Mouse (Mus musculus): Measurements from ENCODE around the gene Zfp14.

Zfp14 gene

GRCm38 (mm10) chr7:30050882-30051548, at the start of gene Zfp14:
Gene Zfp14, minus strand, starts transcription at chr7:30051380.
- peak; percentile 91 to 93 for DNase-seq

GRCm38 (mm10) chr7:30099297-30099696, 48.1 kb upstream of the Zfp14 start:
- no peak for DNase-seq

- DNase-seq: no peak
Measured at GRCm38 (mm10) chr7:30095551-30096125, 44.5 kb upstream of the Zfp14 start.

GRCm38 (mm10) chr7:30094646-30095429, 43.7 kb upstream of the Zfp14 start, which contains the start of gene Zfp260:
Gene Zfp260, plus strand, starts transcription at chr7:30094777.
- DNase-seq: peak; percentile 91 to 92

- DNase-seq: no peak
Measured at GRCm38 (mm10) chr7:30093918-30094415, 42.8 kb upstream of the Zfp14 start.

- DNase-seq: no peak
Measured at GRCm38 (mm10) chr7:30092666-30093065, 41.5 kb upstream of the Zfp14 start.

GRCm38 (mm10) chr7:30090970-30091585, 39.9 kb upstream of the Zfp14 start:
- no peak for DNase-seq

- peak; percentile 98 for DNase-seq
Measured at GRCm38 (mm10) chr7:30090092-30090969, 39.2 kb upstream of the Zfp14 start, which contains the start of the genes Gm26920 and Zfp566. Gene Gm26920, minus strand, starts transcription at chr7:30090410. Gene Zfp566, minus strand, starts transcription at chr7:30090527.

- DNase-seq: no peak
Measured at GRCm38 (mm10) chr7:30089405-30089804, 38.2 kb upstream of the Zfp14 start.

- DNase-seq: no peak
Measured at GRCm38 (mm10) chr7:30086524-30086923, 35.3 kb upstream of the Zfp14 start.

- peak; percentile 79 to 83 for DNase-seq
Measured at GRCm38 (mm10) chr7:30072146-30073028, 21.2 kb upstream of the Zfp14 start, which contains the start of gene Zfp82. Gene Zfp82, minus strand, starts transcription at chr7:30072900.

GRCm38 (mm10) chr7:30064622-30065021, 13.4 kb upstream of the Zfp14 start:
- DNase-seq: no peak

GRCm38 (mm10) chr7:30062478-30062877, 11.3 kb upstream of the Zfp14 start:
- DNase-seq: no peak

- DNase-seq: no peak
Measured at GRCm38 (mm10) chr7:30060341-30060740, 9.2 kb upstream of the Zfp14 start.

GRCm38 (mm10) chr7:30053591-30053990, 2.4 kb upstream of the Zfp14 start:
- no peak for DNase-seq

- no peak for DNase-seq
Measured at GRCm38 (mm10) chr7:30048126-30048525, 3.1 kb downstream of the Zfp14 start.

GRCm38 (mm10) chr7:30044354-30044753, 6.8 kb downstream of the Zfp14 start:
- DNase-seq: no peak

GRCm38 (mm10) chr7:30034331-30034730, 16.8 kb downstream of the Zfp14 start:
- DNase-seq: no peak

GRCm38 (mm10) chr7:30031379-30031778, 19.8 kb downstream of the Zfp14 start:
- no peak for DNase-seq

GRCm38 (mm10) chr7:30030677-30031076, 20.5 kb downstream of the Zfp14 start:
- DNase-seq: no peak

- no peak for DNase-seq
Measured at GRCm38 (mm10) chr7:30028572-30028971, 22.6 kb downstream of the Zfp14 start.
